Mouse (Mus musculus): ENCODE data around the gene Arhgap9.

The Arhgap9 gene

DNA sequence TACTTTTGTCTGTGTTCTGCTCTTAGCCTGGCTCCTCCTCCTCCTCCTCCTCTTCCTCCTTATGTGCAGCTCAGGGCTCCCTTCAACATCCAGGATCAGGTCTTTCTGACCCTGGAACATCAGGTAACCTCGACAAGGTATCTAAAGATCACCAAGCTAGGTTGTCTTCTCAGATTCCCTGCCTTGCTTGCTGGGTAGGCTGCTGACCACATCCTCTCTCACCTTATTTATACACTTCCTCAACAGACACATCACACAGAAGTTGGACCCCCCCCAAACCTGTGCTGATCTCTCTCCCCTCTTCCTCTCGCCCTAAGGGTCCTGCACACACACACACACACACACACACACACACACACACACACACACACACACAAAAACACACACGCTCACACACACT, at the start of gene Arhgap9:
Gene Arhgap9 (plus strand): TSS at position 344 of the 400 bp plus-strand sequence.
- DNase-seq (ENCODE audit: low spot score in 2 of 2), result no peak

DNA sequence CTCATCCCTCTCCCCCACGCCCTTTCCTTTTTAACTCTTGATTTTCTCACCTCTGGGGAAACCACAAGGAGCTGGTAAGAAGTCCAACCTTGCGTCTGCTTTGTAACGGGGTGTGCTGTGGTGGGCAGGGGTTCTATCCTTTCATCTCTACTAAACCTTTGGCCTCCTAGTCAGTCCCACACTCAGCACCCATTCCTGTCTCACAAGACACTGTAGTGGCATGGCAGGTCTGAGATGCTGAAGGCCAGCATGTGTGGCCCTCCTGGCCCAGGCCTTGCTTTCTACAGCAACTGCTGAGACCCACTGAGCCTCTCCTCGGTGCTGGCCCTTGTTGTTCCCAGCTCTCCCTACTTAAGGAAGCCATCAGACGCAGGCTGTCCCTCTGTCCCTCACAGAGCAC, 49.4 kb upstream of the Arhgap9 start:
- no peak for DNase-seq (ENCODE audit: low spot score in 2 of 2)

DNA sequence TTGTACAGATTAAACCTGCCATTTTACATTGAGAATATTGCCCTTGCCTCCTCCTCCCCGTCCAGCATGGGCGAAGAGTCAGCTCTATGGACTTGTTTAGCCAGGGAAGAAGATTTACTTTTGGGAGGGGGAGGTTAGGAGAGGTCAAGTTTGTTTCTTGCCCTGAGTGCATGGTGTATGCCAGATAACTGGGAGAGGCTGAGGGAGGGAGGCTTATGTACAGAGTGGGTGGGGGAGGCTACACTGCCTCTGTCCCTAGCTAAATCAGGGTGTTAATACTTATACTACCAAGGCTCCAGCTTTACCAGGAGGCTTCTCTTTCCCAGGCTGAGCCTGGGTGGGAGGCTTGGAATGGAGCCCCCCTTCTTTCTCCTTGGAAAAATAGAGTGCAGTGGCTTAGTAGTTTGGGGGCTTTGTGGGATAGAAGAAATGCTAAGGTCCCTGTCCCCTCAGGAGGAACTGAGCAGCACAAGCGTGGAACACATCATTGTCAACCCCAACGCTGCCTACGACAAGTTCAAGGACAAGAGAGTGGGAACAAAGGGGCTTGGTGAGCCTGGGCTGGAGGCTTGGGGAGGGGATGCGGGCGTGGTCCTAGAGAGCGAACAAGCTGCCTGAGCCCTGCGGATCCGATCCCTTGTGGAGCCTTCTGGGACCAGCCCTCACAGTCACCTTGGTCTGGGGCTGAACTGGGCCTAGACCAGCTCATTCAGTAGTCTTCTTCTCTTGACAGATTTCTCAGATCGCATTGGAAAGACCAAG, 47.3 kb upstream of the Arhgap9 start:
- no peak for DNase-seq (ENCODE audit: low spot score in 2 of 2)

DNA sequence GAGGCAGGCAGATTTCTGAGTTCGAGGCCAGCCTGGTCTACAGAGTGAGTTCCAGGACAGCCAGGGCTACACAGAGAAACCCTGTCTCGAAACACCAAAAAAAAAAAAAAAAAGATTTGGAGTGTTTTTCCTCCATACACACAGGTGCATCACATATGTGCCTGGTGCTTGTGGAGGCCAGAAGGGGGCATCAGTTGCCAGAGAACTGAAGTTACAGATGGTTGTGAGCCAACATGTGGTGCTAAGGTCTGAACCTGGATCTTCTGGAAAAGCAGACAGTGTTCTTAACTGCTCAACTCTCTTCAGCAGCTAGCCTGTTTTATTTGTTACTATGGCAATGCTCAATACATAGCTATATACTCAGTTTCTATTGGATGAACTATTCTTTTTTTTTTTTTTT, 42.0 kb upstream of the Arhgap9 start:
- no peak for DNase-seq (ENCODE audit: low spot score in 2 of 2)

DNA sequence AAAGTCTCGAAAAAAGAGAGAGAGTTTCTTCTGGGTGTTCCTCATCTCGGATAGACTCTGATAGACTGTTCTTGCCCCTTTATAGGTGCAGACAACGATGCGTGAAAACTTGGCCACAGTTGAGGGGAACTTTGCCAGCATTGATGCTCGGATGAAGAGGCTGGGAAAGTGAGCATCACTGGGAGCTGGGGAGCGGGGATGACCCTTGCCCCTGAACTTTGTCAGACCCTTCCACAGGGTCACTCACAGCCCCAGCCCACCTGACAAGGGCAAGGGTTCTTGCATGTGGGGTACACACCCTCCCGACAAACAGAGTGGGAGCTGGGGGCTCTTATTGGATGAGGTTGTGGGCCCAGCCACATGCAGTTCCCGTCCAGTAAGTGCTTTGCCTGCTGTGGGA, 40.4 kb upstream of the Arhgap9 start:
- no peak for DNase-seq (ENCODE audit: low spot score in 2 of 2)

DNA sequence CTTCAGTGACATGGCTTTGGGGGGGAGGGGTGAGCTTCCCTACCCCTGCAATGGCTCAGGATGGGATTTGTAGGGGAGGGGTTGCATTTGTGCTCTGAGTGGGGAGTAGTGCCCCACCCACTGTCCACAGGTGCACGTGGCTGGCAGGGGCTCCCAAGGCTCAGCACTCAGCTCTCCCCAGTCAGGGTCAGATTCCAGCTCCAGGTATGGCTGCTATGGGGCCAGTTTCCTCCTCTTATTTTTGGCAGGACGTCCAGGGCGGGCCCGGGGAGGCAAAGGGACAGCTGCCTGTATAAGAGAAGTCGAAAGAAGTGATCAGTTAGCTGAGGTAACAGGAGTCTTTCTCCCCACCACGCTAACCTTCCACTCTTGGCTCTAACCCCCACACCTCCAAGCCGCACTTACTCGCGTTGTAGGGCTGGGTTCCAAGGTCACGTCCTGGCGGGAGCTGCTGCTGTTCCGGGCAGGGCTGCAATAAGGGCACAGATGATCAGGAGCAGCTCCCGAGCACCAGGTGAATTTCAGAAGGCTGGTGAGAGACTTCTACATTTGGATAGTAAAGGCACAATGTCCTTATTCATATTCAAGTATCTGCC, 39.0 kb upstream of the Arhgap9 start:
- DNase-seq (ENCODE audit: low spot score in 2 of 2), result no peak

DNA sequence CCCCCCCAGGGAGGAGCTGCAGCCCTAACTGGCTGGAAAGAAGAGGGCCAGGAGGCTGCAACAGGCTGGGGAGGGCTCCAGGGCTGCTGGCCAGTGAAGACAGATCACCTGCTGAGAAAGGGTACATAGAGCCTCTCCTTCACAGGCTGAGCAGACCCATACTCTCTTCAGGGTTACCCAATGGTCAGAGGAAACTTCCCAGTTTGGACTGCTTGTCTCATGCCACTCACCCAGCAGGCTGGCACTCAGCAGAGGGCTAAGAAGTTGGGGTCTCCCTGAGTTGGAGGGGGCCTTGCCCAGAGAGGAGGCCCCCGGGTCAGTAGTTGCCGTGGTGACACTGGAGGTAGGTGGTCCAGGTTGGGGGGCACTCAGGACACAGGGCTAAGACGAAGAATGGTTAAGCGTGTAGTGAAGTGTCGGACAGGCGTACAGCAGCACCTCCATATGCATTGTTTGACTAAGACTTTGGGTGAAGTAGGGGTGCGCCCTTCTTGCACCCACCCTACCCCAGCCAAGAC, 37.6 kb upstream of the Arhgap9 start:
- DNase-seq (ENCODE audit: low spot score in 2 of 2), result no peak

DNA sequence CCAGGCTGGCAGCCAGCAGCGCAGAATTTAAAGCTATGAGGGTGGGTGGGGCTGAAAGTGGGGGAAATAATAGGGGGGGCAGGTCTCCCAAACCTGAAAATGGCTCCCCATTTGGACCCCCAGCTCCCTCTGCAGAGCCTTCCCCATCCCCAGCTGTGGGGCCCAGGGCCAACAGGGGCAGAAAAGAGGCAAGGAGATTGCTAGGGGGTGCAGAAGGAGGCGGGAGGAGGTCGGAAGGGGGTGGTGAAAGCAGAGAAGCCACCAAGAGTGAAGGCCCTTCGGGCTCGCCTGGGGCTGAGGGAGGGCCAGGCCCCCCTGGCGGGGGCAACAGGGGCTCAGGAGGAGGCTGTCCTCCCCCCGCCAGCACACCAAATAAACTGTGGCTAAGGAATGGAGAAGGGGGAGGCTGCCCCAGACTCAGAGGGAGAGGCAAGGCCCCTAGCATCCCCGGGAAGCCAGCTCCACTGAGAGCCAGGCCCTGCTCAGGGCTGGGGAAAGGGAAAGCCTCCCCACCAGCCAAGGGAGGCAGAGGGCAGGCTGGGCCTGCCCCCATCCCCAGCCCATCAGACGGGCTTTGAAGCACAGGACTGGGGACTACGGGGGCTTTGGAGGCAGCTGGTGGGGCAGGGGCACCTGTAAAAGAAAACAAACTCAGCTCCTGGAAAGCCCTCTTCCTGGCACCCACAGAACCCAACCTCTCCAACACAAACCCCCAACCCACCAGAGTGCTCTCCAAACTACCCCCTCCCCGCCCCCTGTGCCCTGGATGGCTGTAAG, 36.9 kb upstream of the Arhgap9 start:
- no peak for DNase-seq (ENCODE audit: low spot score in 2 of 2)

DNA sequence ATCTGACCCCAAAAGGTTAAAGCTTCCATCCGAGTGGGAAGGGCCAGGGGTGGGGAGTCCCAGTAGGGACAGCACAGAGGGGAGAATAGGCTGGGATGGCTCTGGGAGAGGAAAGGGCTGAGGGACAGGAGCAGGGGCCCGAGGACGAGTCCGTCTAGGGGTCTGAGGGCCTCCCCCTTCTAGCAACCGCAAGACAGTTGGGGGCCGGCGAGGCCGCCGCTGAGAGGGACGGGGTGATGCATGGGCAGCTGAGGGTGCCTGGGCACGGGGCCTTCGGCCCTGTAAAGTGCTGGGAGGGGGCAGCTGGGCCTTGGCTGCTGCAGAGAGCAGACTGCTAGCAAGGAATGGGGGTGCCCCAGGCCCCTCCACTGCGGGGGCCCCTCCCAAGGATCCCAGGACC, 36.1 kb upstream of the Arhgap9 start:
- no peak for DNase-seq (ENCODE audit: low spot score in 2 of 2)

DNA sequence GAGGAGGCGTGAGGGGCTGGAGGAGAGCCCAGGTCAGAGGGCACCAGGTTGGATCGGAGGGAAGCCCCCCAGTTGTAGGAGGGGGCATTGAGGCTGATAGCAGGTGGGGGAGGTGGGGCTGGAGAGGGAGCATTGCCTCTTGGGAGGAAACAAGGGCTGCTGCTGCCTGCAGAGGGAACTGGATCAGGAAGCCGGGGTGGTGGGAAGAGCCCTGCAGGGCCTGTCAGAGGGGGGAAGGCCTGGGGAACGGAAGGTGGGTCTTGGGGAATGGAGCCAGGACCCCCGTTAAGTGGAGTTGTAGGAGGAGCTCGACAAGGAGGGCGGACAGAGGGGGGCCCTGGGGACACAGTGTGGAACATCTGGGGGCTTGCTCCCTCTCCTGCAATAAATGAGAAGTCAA, 35.6 kb upstream of the Arhgap9 start:
- DNase-seq (ENCODE audit: low spot score in 2 of 2), result no peak

DNA sequence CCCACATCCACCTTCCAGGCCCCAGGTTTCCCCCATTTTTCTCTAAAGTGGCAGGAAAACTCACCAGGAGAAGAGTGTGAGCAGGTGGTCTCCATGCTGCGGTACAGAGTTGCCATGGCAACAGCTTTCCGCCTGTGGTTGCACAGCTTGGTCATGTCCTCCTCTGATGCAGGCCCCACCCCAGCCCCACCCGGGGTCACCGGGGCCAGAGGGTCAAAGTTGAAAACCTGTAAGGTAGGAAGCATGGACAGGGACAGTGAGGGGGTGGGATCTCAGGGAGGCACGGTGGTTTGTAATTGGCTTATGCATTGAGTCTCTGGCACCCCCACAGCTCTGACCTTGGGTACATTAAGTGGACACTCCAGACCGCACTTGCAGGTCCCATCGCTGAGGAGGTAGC, 35.0 kb upstream of the Arhgap9 start:
- DNase-seq (ENCODE audit: low spot score in 2 of 2), result no peak

DNA sequence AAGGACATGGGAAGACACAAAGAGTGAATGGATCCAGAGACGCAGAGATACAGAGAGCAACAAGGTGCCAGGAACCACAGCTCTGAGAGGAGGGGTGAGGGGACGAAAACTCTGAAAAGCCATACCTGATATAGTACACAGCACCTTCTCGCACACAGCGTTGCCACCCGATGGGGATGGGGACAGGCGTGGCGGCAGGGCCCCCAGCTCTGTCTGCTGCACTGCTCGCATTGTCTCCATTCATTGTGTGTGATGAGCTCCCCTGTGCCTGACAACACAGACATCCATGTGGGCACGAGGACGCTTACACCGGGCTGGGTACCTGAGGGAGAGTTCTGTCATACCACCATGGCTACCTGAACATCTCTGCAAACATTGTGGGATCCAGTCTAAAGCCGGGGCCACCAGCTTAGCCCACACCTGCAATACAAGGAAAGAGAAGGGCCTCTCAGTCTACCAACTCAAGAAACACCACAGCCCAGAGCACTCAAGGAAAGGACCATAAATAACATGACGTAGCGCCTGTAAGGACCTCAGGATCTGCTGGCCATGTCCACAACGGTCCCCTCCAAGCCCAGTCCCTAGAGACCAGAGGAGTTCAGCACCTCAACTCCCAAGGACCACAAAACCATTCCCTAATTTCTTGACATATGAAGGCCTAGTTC, 34.4 kb upstream of the Arhgap9 start:
- DNase-seq (ENCODE audit: low spot score in 2 of 2), result no peak

DNA sequence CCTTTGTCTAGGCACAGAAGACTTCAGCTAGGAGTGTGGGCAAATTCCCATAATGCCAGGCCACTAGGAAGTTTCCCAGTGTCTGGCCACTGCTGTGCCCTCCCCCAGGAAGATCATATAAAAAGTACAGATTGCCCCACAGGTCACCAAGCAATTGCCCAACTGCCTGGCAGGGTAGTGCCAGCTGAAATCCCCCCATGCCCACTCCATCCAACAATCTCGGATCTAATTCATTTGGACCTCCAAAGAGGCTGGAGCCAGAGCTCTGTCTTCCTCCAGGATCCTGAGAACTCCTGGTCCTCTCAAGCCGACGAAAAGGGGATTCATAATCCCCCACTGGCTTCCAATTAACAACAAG, 33.8 kb upstream of the Arhgap9 start:
- peak in 1 of 2 experiments; percentile 28 for DNase-seq (ENCODE audit: low spot score in 2 of 2)

DNA sequence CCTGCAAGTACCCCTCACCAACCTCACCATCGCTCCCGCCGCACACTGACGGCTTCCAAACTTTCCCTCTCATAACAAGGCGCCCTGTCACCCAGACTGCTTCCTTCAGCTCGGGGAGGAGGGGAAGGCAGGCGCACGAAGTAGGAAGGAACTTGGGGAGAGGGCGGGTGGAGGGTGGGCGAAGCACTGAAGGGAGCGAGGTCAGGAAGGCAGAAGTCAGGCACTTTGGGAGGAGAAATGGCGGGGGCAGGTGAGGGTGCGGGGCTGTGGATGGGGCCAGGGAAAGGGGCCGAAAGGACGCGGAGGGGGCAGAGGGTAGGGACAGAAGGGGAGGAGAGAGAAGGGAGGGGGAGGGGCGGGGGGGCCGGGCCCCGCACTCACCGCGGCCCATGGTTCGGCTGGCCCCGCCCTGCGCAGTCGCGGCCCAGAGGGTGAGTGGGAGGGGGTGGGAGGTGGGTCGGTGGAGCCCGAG, 33.4 kb upstream of the Arhgap9 start:
- peak in 1 of 2 experiments; percentile 55 for DNase-seq (ENCODE audit: low spot score in 2 of 2)

DNA sequence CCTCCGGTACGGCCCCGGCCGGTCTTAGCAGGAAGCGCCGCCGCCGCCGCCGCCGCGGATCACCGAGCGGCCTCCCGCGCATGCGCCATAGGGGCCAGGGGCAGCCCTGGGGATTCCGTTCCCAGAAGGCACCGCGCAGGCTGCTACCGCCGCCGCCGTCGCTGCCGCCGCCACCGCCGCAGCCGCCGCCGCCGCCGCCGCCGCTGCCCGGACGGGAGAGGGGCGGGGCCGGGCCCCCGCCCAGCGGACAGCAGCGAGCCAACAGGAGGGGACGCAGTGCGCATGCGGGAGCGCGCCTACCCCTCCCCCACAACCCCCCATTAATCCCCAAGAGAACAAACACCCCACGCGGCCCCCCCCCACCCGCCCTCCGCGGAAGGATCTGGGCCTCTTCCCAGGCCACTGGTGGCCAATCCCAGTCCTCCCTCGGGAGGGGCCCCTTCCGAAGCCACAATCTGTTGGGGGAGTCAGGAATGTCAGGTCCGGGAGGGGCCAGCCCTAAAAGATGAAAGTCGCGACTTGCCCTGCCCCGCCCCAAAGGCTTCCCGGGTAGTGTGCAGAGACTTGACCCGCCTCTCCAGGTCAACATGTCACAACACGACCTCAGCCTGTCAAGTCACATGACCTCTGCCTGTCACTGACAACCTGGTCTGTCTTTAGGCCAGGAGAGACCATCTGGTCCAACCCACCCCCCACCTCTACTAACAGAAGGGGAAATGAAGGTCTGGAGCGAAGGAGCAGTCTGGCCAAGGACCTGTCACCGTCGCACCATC, 32.8 kb upstream of the Arhgap9 start, which contains the start of gene Mbd6:
Gene Mbd6 (minus strand): TSS at position 219 of the 773 bp plus-strand sequence.
- DNase-seq (ENCODE audit: low spot score in 2 of 2), result peak; percentile 92 to 93

DNA sequence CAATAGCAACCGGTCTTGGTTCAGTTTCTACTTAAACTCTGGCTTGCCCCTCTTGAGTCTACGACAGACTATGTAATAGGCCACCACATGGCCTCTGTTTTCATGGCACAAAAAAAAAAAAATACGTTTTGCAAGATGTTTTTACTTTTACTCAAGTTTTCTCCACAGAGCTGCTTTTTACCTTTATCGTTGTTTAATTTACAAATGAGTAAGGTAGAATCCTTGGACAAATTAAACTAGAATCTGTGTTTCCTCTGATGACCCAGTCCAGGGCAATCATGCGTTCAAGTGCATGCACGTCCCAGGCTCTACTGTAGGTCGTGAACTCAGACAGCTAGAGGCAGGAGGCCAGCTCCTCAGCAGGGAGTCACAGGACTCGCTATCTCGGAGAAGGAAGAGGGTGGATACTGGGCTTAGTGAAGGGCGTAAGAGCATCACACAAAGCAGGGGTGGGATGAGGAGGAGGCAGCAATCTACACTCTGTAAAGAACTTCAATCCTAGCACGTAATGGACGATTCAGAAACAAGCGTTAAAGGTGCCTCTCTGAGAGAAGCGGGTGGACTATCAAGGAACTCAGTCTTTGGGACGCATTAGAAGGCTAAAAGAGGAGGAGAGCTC, 32.1 kb upstream of the Arhgap9 start:
- DNase-seq (ENCODE audit: low spot score in 2 of 2), result peak; percentile 82

DNA sequence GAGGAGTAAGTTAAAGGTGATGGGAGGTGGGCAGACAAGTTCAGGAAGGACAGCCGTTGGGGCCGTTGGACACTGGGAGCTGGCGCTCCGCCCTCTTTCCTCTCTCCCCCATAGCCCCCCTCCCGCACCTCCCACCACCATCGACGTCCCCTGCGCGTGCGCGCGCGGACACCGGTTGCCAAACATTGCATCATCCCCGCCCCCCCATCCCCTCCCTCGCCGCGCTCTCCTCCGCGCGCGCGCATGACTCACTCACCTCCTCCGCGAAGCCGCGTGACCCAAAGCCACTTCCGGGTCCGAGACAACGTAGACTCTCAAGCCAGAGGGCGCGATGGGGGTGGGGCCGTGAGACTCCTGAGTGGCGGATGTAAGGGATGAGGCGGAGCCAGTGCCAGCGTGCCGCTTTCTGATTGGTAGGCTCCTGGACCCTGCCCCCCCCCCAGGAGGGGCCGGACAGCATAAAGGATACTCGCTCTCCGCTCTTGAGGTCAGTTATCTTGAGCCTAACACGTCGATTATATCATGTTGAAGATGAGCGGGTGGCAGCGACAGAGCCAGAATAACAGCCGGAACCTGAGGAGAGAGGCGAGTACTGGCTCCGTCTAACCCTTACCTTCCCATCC, 31.3 kb upstream of the Arhgap9 start:
- DNase-seq (ENCODE audit: low spot score in 2 of 2), result peak; percentile 100

DNA sequence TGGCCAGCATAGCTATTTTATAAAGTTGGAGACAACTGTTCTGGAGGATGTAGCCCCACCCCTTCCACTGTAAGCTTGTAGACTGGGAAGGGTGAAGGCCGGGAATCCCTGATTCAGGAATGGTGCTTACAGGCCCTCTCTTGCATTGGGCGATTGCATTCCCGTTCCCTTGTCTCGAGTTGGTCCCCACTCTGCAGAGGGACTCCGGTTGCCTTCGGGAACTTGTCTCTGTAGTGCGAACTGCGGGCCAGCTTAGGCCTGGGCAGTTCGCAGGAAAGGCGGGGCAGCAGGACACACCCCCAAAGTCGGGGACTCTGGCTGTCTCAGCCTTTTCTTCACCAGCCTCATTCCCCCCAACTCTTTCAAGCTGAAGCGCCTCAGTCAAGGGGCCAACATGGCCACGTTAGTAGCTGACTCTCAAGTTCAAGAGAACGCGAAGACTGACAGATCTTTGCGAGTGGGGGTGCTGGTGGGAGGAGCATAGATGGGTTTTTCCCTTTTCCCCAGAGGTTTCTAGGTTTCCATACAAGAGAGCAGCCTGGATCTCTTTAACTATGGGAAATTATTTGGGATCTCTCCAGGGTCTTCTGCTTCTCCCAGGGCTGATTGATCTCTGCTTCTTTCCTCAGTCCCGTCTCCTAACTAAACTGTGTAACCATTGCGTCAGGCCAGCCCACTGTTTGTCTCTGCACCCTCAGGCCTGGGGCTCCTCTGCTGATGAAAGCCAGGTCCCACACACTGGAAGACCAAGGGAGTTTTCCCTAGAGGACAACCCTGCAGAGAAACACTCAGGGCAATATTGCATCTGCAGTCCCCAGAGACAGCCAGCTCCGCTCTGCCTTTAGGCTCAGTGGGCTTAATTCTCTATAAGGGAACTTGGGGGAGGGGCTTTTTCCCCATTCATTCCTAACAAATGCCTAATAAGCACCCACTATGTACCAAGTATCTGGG, 30.6 kb upstream of the Arhgap9 start:
- no peak for DNase-seq (ENCODE audit: low spot score in 2 of 2)
